Mouse (Mus musculus) hindbrain, embryonic 14.5 days (tissue): ENCODE results near the gene Anapc11. TPM values are rescaled to one million over a fixed set of nuclear protein-coding genes. Genes with fewer than 3 reads are reported as not detected.
"Not testable (repeated sequence)": the region's sequence is repeated elsewhere in the genome, so short reads cannot be mapped to it uniquely, and the experiment has no call there.

Experiments used
- ATAC-seq: fragments of 200-750 bp; cut with Nextera tagmentation; 2 replicates; pipeline ENCODE4 v1.8.0; 2017; ENCODE audit warnings: moderate number of reproducible peaks, mild to moderate bottlenecking, moderate TSS enrichment, moderate library complexity; ENCODE audit not compliant: low FRiP score
- DNase-seq: peaks from one replicate; pipeline ENCODE4 v3.0.0-alpha.2; 2015; ENCODE audit warnings: low spot score
- H3K27ac ChIP-seq: fragments of 300-500 bp; sonication (generic); 2 replicates; pipeline ENCODE4 v1.5.1; 2014; ENCODE audit warnings: mild to moderate bottlenecking, moderate library complexity
- H3K27me3 ChIP-seq: fragments of 300-500 bp; sonication (generic); 2 replicates; pipeline ENCODE4 v1.6.1; 2014; ENCODE audit warnings: mild to moderate bottlenecking, low read length, mixed read lengths; ENCODE audit not compliant: control insufficient read depth, insufficient read depth
- H3K36me3 ChIP-seq: fragments of 300-500 bp; sonication (generic); replicated peaks from 2 replicates; pipeline ENCODE4 v1.6.1; 2014; ENCODE audit not compliant: control insufficient read depth, insufficient read depth
- H3K4me1 ChIP-seq: fragments of 300-500 bp; sonication (generic); replicated peaks from 2 replicates; pipeline ENCODE4 v1.6.1; 2014; ENCODE audit warnings: antibody characterized with exemption, low read length, mixed read lengths; ENCODE audit not compliant: control insufficient read depth, insufficient read depth
- H3K4me2 ChIP-seq: fragments of 300-500 bp; sonication (generic); replicated peaks from 2 replicates; pipeline ENCODE4 v1.6.1; 2014; ENCODE audit warnings: mild to moderate bottlenecking, moderate library complexity
- H3K4me3 ChIP-seq: fragments of 300-500 bp; sonication (generic); replicated peaks from 2 replicates; pipeline ENCODE4 v1.5.1; 2014; ENCODE audit warnings: mild to moderate bottlenecking, low read length
- H3K9ac ChIP-seq: fragments of 300-500 bp; sonication (generic); 2 replicates; pipeline ENCODE4 v1.6.1; 2014
- H3K9me3 ChIP-seq: fragments of 300-500 bp; sonication (generic); 2 replicates; pipeline ENCODE4 v1.6.1; 2016; ENCODE audit warnings: low read length; ENCODE audit not compliant: control insufficient read depth
- WGBS: fragments of 180-500 bp; shearing (Covaris S2); extraction: QIAGEN DNeasy Blood & Tissue Kit; methylation state at CpG from one replicate; pipeline ENCODE4 v1.1.7; 2014; 5-methylcytosine and 5-hydroxymethylcytosine counted together
- polyA plus RNA-seq: library from polyadenylated mRNA; unstranded; fragments of >200 nt; fragmentation: Nextera tagmentation; extraction: Ambion mirVana; gene quantifications from 2 replicates; pipeline ENCODE4 v1.2.1, GENCODE M21; 2014

Gene Anapc11
- polyA plus RNA-seq, 1 experiment from 2014 or later: 229 TPM

DNA sequence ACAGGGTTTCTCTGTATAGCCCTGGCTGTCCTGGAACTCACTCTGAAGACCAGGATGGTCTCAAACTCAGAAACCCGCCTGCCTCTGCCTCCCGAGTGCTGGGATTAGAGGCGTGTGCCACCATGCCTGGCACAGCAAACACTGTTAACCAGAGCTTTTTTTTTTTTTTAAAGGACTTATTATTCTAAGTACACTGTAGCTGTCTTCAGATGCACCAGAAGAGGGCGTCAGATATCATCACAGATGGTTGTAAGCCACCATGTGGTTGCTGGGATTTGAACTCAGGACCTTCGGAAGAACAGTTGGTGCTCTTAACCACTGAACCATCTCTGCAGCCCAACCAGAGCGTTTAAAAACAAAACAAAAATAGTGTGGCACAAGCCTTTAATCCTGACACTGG is 39.4 kb upstream of the Anapc11 start:
- H3K27ac ChIP-seq, ATAC-seq, DNase-seq, H3K9ac ChIP-seq, H3K9me3 ChIP-seq, H3K4me3 ChIP-seq, H3K4me2 ChIP-seq, H3K4me1 ChIP-seq, H3K27me3 ChIP-seq: not testable (repeated sequence)
- peaks cover 54% of the 10 kb centered on the region for H3K36me3 ChIP-seq
- 89% methylated on average over 6 of the region's 6 CpGs for WGBS

GRCm38 (mm10) chr11:120560952-120561728 is 37.1 kb upstream of the Anapc11 start:
- Histone ChIP-seq H3K4me1 (no peaks in the 10 kb centered on the region), H3K27me3 (no peaks in the 10 kb centered on the region), H3K9me3 (no peaks in the 10 kb centered on the region; the same call in 1 of the 2 replicates), H3K4me3 (no peak overlapping the region), H3K27ac (no peak overlapping the region), H3K36me3 (peaks cover 76% of the 10 kb centered on the region), H3K9ac (no peak overlapping the region), H3K4me2 (no peak overlapping the region)
- DNase-seq (no peak), ATAC-seq (no peak)
- 96% methylated on average over 13 of the region's 13 CpGs for WGBS

- ATAC-seq (no peak), DNase-seq (no peak)
- H3K27ac ChIP-seq: no peak overlapping the region
- no peaks in the 10 kb centered on the region for H3K27me3 ChIP-seq
- H3K9ac ChIP-seq: no peak overlapping the region
- no peaks in the 10 kb centered on the region for H3K9me3 ChIP-seq
- no peaks in the 10 kb centered on the region for H3K4me1 ChIP-seq
- 96% methylated on average over 13 of the region's 13 CpGs for WGBS
- peaks cover 95% of the 10 kb centered on the region for H3K36me3 ChIP-seq
- no peak overlapping the region for H3K4me2 ChIP-seq
- no peak overlapping the region for H3K4me3 ChIP-seq
Observed at GRCm38 (mm10) chr11:120562949-120563348, 35.3 kb upstream of the Anapc11 start.

DNA sequence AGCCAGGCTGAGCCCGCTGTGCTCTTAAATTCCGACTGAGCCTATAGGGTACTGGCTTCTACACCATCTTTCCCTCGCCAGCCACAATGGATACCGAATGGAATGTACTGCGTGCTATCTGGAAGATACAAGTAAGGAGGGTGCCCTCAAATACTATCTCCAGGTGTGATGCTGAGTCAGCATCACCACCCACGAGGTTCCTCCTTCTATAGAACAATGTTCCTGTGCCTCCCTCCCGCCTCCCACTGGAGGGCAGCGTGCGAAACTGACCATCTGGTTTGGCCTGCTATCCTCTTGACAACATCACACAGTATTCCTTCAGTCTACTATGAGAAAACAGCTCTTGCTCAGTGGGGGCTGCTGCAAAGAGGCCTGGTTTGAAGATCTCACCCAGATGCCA is 33.1 kb upstream of the Anapc11 start:
- Histone ChIP-seq H3K36me3 (peaks cover 99% of the 10 kb centered on the region), H3K9ac (no peak overlapping the region), H3K9me3 (no peaks in the 10 kb centered on the region), H3K27ac (no peak overlapping the region), H3K4me2 (no peak overlapping the region), H3K4me1 (no peaks in the 10 kb centered on the region), H3K27me3 (no peaks in the 10 kb centered on the region), H3K4me3 (no peak overlapping the region)
- no peak for ATAC-seq
- 88% methylated on average over 9 of the region's 9 CpGs for WGBS
- no peak for DNase-seq

DNA sequence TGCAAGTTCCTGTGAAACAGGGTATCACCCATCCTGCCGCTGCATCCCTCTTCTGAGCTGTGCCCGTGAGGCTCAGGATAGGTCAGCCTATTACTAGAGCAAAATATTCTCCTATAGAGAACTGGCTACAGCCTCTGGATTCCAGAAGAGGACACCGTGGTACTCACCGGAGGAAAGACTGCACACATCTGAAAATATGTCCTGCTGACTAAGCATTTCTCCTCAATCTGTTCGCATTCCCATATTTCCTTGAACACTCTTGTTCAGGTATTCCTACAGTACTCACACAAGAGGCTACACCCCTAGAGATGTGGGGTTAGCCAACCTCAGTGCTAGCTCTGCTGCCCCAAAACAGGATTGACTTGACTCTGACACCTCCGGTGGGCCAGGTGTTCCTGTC is 29.9 kb upstream of the Anapc11 start:
- H3K4me3 ChIP-seq: no peak overlapping the region
- no peak for ATAC-seq
- no peaks in the 10 kb centered on the region for H3K27me3 ChIP-seq
- H3K4me1 ChIP-seq: peaks cover 12% of the 10 kb centered on the region
- WGBS: 98% methylated on average over 6 of the region's 6 CpGs
- no peak overlapping the region for H3K4me2 ChIP-seq
- no peak overlapping the region for H3K9ac ChIP-seq
- DNase-seq: no peak
- no peak overlapping the region for H3K27ac ChIP-seq
- H3K36me3 ChIP-seq: peaks cover 81% of the 10 kb centered on the region
- H3K9me3 ChIP-seq: no peaks in the 10 kb centered on the region

DNA sequence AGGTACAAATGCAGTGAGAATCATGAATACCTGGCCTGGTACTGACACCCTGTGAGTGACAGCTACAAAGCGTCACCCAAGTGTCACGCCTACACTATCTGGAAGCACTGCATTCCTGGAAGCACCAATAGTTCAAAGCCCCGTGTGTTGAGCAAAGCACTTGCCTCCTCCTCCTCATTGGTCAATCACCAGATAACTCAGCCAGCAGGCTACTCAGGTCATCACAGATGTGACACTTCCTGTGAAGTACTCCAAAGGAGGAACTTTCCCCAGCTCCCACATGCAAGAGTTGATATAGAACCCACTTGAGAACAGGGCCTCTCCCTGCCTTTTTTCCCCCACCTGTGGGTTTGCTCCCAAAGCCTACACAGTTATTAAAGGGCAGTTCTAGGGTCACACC is 27.1 kb upstream of the Anapc11 start:
- DNase-seq: no peak
- peaks cover 22% of the 10 kb centered on the region for H3K4me1 ChIP-seq
- peaks cover 53% of the 10 kb centered on the region for H3K36me3 ChIP-seq
- H3K27ac ChIP-seq: no peak overlapping the region
- no peak for ATAC-seq
- no peaks in the 10 kb centered on the region for H3K27me3 ChIP-seq
- no peaks in the 10 kb centered on the region for H3K9me3 ChIP-seq
- peak overlapping the region; percentile 73 for H3K4me2 ChIP-seq
- no peak overlapping the region for H3K4me3 ChIP-seq
- WGBS: 82% methylated on average over 3 of the region's 3 CpGs
- no peak overlapping the region for H3K9ac ChIP-seq

GRCm38 (mm10) chr11:120571754-120572416 is 26.3 kb upstream of the Anapc11 start:
- DNase-seq: no peak
- H3K9ac ChIP-seq: peak overlapping the region; percentile 84
- WGBS: 15% methylated on average over 11 of the region's 11 CpGs

GRCm38 (mm10) chr11:120572417-120572751 is 25.8 kb upstream of the Anapc11 start:
- no peaks in the 10 kb centered on the region for H3K27me3 ChIP-seq
- H3K27ac ChIP-seq: peak overlapping the region; percentile 87
- peaks cover 47% of the 10 kb centered on the region for H3K36me3 ChIP-seq
- WGBS: under 1% methylated on average over 18 of the region's 24 CpGs
- no peak for DNase-seq
- ATAC-seq: no peak; the same call in 1 of the 2 replicates
- H3K4me3 ChIP-seq: peak overlapping the region; percentile 63
- H3K4me1 ChIP-seq: peaks cover 22% of the 10 kb centered on the region
- no peaks in the 10 kb centered on the region for H3K9me3 ChIP-seq
- peak overlapping the region; percentile 73 for H3K4me2 ChIP-seq
- peak overlapping the region; percentile 84 for H3K9ac ChIP-seq

More at GRCm38 (mm10) chr11:120571754-120572416, 26.3 kb upstream of the Anapc11 start:
- H3K4me2 ChIP-seq: peak overlapping the region; percentile 73
- peak overlapping the region; percentile 63 for H3K4me3 ChIP-seq
- H3K27me3 ChIP-seq: no peaks in the 10 kb centered on the region
- H3K9me3 ChIP-seq: no peaks in the 10 kb centered on the region
- peak overlapping the region; percentile 87 for H3K27ac ChIP-seq
- peaks cover 22% of the 10 kb centered on the region for H3K4me1 ChIP-seq
- H3K36me3 ChIP-seq: peaks cover 47% of the 10 kb centered on the region
- ATAC-seq: no peak

- peaks cover 47% of the 10 kb centered on the region for H3K36me3 ChIP-seq
- peaks cover 22% of the 10 kb centered on the region for H3K4me1 ChIP-seq
- peak within 1 kb of the TSS; percentile 84 for H3K9ac ChIP-seq
- H3K27ac ChIP-seq: peak within 1 kb of the TSS; percentile 87
- peak within 1 kb of the TSS; percentile 63 for H3K4me3 ChIP-seq
- no peaks in the 10 kb centered on the region for H3K9me3 ChIP-seq
- DNase-seq: peak; percentile 99
- no peaks in the 10 kb centered on the region for H3K27me3 ChIP-seq
- peak within 1 kb of the TSS; percentile 96 for H3K4me2 ChIP-seq
- under 1% methylated on average over 94 of the region's 94 CpGs for WGBS
- peak; percentile 97 for ATAC-seq
Observed at GRCm38 (mm10) chr11:120572752-120573584, 25.3 kb upstream of the Anapc11 start, which contains the start of gene P4hb. Gene P4hb, minus strand, starts transcription at chr11:120573253.
